Mouse (Mus musculus): ENCODE measurements around the gene Nfix. TPM values are rescaled to one million over a fixed set of nuclear protein-coding genes. Genes with fewer than 3 reads are reported as not detected.

Nfix gene
- polyA plus RNA-seq, 2 experiments from 2014 or later = 2.0 to 2.2 TPM

GRCm38 (mm10) chr8:84736521-84736920 lies 63.6 kb downstream of the Nfix start:
- no peak for ATAC-seq

GRCm38 (mm10) chr8:84735597-84735996 lies 64.5 kb downstream of the Nfix start:
- ATAC-seq = no peak

GRCm38 (mm10) chr8:84734680-84735079 lies 65.5 kb downstream of the Nfix start:
- ATAC-seq = no peak

DNA sequence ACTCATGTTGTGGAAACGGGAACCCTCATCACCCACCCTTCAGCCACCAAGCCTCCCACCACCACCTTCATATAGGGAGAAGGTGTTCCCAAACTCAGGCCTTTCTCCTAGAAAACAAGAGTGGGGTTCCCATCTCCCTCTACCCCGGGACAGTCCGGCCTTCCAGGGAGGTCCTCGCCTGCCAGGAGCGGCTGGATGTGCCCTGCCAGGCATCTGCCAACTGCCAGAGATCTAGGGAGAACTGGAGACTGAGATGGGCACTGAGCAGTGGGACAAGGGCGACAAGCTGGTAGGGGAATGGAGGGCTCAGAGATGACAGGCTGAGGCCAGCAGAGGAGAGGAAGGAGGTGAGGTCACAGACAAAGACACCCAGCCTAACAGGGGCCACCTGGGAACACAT lies 66.2 kb downstream of the Nfix start:
- ATAC-seq = no peak

DNA sequence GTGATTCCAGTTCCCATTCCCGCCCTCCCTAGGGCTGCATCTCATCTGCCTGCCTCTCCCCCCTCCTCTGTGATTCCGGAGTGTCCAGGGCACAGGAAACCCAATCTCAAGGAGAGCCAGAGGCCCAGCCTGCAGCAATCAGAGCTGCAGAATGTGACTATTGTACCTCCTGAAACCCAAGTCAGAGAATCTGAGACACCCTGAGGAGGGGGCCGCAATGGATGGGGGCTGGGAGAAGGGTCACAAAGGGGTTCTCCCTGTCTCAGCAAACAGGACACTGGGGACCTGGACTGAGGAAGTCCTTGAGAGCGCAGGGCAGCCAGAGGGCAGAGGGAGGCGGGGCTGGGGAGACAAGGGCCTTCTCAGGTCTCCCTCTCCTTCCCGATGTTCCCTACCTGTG lies 67.1 kb downstream of the Nfix start:
- ATAC-seq = no peak

- ATAC-seq = no peak
These were observed 67.6 kb downstream of the Nfix start for GRCm38 (mm10) chr8:84732545-84732944.

DNA sequence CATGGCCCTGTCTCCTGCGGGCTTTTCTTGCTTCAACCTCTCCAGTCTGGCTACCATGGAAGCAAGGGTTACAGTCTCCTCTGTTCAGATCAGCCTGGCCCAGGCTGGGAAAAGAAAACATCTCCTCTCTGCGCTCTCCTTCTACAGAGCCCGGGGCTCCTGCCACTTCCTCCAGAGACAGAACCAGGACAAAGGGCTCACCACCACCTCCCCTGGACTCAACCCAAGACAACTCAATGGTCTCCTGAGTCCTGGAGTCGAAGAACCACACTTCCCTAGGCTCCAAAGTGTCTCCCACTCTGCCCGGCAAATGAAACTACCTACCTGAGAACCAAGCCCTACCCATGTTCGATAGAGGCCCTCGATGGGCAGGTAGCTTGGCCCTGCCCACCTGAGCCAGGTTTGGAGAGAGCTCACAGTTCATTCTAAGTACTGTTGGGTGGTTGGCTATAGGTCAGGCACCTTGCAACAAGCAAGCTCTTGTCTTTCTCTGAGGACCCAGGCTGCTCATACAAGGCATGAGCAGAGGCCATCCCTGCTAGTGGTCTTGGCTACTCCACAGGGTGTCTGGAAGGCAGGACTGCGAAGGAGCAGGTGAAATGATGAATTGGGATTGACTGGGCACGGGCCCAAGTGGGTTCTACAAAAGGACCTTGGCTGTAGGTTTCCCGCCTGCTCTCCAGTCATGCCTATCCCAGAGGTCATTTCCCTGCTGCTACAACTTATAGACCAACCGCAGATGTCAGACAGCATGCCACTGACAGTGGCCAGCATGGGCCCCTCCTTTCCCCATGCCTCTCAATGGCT lies 68.6 kb downstream of the Nfix start:
- ATAC-seq = no peak

- ATAC-seq = no peak
These were observed 69.4 kb downstream of the Nfix start for GRCm38 (mm10) chr8:84730541-84731370.

GRCm38 (mm10) chr8:84729921-84730362 lies 70.2 kb downstream of the Nfix start:
- no peak for ATAC-seq

- no peak for ATAC-seq
These were observed 71.7 kb downstream of the Nfix start for GRCm38 (mm10) chr8:84728474-84728873.

- no peak for ATAC-seq
These were observed 74.2 kb downstream of the Nfix start for GRCm38 (mm10) chr8:84725941-84726259.

DNA sequence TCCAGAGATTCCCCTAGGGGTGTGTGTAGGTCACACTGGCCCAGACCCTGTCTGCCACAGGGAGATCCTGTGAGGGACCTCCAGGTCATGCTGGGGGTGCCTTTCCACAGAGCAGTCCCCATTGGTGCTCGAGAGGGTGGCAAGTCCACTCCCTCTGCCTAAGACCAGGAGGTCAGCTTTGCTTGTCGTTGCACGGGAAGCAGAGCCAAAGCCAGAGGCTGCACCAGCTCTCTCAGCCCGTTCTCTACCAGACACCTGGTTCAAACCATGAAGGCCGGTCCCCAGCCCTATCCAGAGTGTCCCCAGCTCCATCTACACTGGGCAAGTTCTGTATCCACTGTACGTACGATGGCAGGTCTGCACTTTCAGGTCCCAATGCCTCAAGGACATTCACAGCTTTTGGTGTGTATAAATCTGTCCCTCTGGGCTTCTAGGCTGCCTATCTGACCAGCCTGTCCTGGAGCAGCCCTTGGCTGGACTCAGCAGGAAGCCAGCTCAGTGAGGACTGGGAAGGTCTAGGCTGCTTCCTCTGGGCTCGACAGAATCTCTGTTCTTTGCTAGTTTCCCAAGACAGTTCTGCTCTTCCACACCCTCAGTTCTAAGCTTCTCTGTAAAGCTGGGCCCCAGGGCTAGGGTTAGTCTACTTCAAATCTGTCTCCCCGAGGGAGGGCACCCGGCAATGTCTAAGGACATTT lies 74.8 kb downstream of the Nfix start:
- ATAC-seq = no peak

- no peak for ATAC-seq
These were observed 75.5 kb downstream of the Nfix start for GRCm38 (mm10) chr8:84724683-84725082.

DNA sequence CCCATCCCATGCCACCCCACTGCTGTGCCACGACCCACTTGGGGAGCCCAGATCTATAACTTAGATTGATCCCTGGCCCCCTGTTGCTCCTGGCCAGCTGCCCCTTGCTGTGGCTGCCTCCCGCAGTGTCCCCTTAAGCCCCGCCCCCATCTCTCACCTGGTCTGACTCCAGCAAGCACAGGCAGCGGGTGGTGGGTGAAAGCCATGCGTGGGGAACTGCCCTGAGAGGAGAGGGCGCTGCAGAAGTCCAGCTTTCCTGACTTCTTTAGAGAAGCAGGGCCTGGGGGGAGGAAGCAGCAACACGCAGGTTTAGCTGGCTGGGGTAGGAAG lies 76.6 kb downstream of the Nfix start:
- no peak for ATAC-seq

GRCm38 (mm10) chr8:84722850-84723570 lies 77.1 kb downstream of the Nfix start, which contains the start of gene G430095P16Rik:
Gene G430095P16Rik, plus strand, starts transcription at chr8:84723007.
- peak; percentile 87 for ATAC-seq

DNA sequence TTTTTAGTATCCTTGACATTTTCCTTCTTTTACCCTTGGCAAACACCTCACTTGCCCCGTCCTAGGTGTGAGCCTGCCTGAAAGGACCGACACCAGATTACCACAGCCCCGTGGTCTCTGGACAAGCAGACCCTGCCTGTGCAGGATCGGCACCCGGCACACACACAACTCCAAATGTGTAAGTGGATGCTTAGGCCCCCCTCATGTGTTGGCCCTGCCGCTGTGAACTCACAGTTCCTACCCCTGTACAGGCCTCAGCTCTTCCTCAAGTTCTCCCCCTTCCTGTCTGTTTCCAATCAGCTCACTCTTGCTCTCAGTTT lies 77.7 kb downstream of the Nfix start:
- ATAC-seq = no peak

- no peak for ATAC-seq
These were observed 81.0 kb downstream of the Nfix start for GRCm38 (mm10) chr8:84718959-84719690.

DNA sequence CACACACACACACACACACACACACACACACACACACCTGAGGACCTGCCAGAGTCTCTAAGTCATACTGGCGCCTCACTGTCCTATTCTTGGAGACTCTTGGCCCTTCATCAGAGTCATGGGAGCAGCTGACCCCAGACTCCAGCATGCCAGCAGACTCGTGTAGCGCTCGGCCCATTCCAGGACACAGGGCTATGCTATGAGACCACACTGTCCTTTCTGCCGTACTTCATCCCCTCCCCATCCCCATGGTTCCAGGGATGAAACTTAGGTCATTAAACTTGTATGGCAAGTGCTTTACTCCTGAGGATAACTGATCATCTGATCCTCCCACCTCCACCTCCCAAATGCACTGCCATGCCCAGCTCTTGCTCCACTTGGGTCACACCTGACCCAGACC lies 81.7 kb downstream of the Nfix start:
- no peak for ATAC-seq

DNA sequence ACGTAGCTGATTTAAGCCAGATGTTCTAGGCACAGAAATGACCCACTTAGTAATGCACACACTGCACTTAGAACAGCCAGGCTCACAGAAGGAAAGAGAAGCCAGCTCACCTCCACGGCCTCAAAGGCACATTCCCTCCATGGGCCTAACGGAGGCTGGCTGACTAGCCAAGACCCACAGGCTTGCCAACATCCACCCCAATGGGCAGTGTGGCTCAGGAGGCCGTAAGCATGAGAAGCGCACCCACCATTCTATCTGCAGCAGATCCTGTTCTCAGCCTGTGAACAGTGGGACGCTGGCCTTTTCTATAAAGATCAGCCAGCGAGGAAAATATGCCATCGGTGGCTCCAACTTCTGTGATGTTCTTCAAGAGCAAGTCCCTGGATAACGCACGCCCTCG lies 83.4 kb downstream of the Nfix start:
- no peak for ATAC-seq

DNA sequence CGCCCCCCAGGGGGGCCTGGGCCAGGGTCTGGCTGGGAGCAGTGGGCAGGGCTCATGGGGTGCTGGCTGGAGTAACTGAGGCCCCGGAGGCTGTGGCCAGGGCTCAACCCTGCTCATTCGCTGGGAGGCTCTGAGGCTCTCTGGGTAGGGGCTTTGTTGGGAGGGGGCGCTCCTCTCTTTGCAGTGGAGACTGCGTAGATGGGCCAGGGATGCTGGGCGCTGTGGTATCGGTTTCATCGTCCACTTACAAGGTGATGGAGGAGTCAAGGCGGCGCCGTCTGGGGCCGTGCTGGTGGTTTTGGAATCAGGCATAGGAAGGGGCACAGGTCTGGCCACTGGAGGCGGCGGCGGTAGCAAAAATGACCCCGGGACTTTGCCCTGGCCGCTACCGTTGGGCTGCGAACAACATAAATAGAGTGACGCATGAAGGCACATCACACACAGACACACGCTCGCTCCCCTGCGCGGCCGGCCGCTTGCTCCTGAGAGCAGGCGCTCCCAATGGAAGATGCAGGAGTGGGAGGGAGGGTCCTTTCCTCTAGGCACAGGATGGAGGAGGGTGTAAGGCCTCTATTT lies 84.2 kb downstream of the Nfix start:
- ATAC-seq = no peak

- no peak for ATAC-seq
These were observed 86.0 kb downstream of the Nfix start for GRCm38 (mm10) chr8:84714161-84714560.

GRCm38 (mm10) chr8:84713381-84713780 lies 86.8 kb downstream of the Nfix start:
- ATAC-seq = no peak
